ENCODE assay signal across 8 mouse cellular contexts in genomic region chr17:35896781-35897643, GRCm38 (mm10). TPM values are rescaled to one million over a fixed set of nuclear protein-coding genes. Genes with fewer than 3 reads are reported as not detected.
DNase-seq lines count a peak whose midpoint lies in the region; ATAC-seq and TF ChIP-seq lines count a peak whose summit lies in the region.

2310061I04Rik (minus strand) TSS chr17:35897431.

- peaks cover 21% of the 10 kb centered on the region for H3K4me1 ChIP-seq in embryonic facial prominence, embryonic 13.5 days
- H3K4me1 ChIP-seq in limb, embryonic 11.5 days (ENCODE audit: control insufficient read depth, insufficient read depth, low read length) = peaks cover 4% of the 10 kb centered on the region; the same call in 1 of the 2 replicates
- peaks cover 23% of the 10 kb centered on the region for H3K4me1 ChIP-seq in midbrain, embryonic 13.5 days (replicated peaks)
- H3K4me1 ChIP-seq in small intestine, adult 2 months (ENCODE audit: control insufficient read depth, insufficient read depth, insufficient read length, low read length) = peaks cover 7% of the 10 kb centered on the region

- no peaks in the 10 kb centered on the region for H3K9me3 ChIP-seq in embryonic facial prominence, embryonic 13.5 days
- H3K9me3 ChIP-seq in limb, embryonic 11.5 days (ENCODE audit: control insufficient read depth, low read length) = no peaks in the 10 kb centered on the region
- no peaks in the 10 kb centered on the region for H3K9me3 ChIP-seq in midbrain, embryonic 13.5 days

- H3K9ac ChIP-seq in embryonic facial prominence, embryonic 13.5 days = peak within 1 kb of the TSS; percentile 87
- H3K9ac ChIP-seq in limb, embryonic 11.5 days (ENCODE audit: low read length) = peak within 1 kb of the TSS; percentile 79
- peak within 1 kb of the TSS; percentile 93 for H3K9ac ChIP-seq in midbrain, embryonic 13.5 days (replicated peaks)

- peak within 1 kb of the TSS; percentile 88 for H3K27ac ChIP-seq in embryonic facial prominence, embryonic 13.5 days
- peak within 1 kb of the TSS; percentile 72; the same call in 1 of the 2 replicates for H3K27ac ChIP-seq in limb, embryonic 11.5 days (replicated peaks; ENCODE audit: low read depth, low read length)
- peak within 1 kb of the TSS; percentile 93 for H3K27ac ChIP-seq in midbrain, embryonic 13.5 days
- H3K27ac ChIP-seq in small intestine, adult 2 months (ENCODE audit: insufficient read depth, low read depth, low read length) = peak within 1 kb of the TSS; percentile 51

- peak within 1 kb of the TSS; percentile 82 for H3K4me3 ChIP-seq in embryonic facial prominence, embryonic 13.5 days
- H3K4me3 ChIP-seq in limb, embryonic 11.5 days (ENCODE audit: low read depth, low read length) = peak within 1 kb of the TSS; percentile 52
- H3K4me3 ChIP-seq in midbrain, embryonic 13.5 days (replicated peaks) = peak within 1 kb of the TSS; percentile 80
- H3K4me3 ChIP-seq in small intestine, adult 2 months (ENCODE audit: low read depth, low read length) = peak within 1 kb of the TSS; percentile 94

- H3K27me3 ChIP-seq in embryonic facial prominence, embryonic 13.5 days = no peaks in the 10 kb centered on the region
- H3K27me3 ChIP-seq in limb, embryonic 11.5 days (ENCODE audit: control insufficient read depth, insufficient read depth, low read length) = no peaks in the 10 kb centered on the region
- no peaks in the 10 kb centered on the region for H3K27me3 ChIP-seq in midbrain, embryonic 13.5 days
- no peaks in the 10 kb centered on the region for H3K27me3 ChIP-seq in small intestine, adult 2 months (ENCODE audit: control insufficient read depth, insufficient read depth, low read length)

- DNase-seq in 3T3-L1 (ENCODE audit: low read depth, low spot score) = peak; percentile 90
- peak; percentile 93 to 95 for DNase-seq in adrenal gland, postnatal 36 days
- peak; percentile 90 to 95 for DNase-seq in heart, adult 18-20 months
- DNase-seq in kidney, adult 18-20 months = peak; percentile 90
- DNase-seq in limb, embryonic 11.5 days (ENCODE audit: low spot score) = peak; percentile 88

- no peak for TF ChIP-seq POLR2A in small intestine, adult 2 months (IDR thresholded peaks at IDR 0.05; ENCODE audit: low read depth, low read length)

- H3K4me2 ChIP-seq in embryonic facial prominence, embryonic 13.5 days = peak within 1 kb of the TSS; percentile 99
- peak within 1 kb of the TSS; percentile 92 for H3K4me2 ChIP-seq in limb, embryonic 11.5 days (ENCODE audit: low read depth, severe bottlenecking)
- H3K4me2 ChIP-seq in midbrain, embryonic 13.5 days (replicated peaks) = peak within 1 kb of the TSS; percentile 100

- H3K36me3 ChIP-seq in embryonic facial prominence, embryonic 13.5 days = peaks cover 66% of the 10 kb centered on the region
- H3K36me3 ChIP-seq in limb, embryonic 11.5 days (ENCODE audit: control insufficient read depth, insufficient read depth, low read length) = peaks cover 10% of the 10 kb centered on the region
- peaks cover 69% of the 10 kb centered on the region for H3K36me3 ChIP-seq in midbrain, embryonic 13.5 days
- H3K36me3 ChIP-seq in small intestine, adult 2 months (ENCODE audit: control insufficient read depth, insufficient read depth, low read length) = peaks cover 21% of the 10 kb centered on the region

- TF ChIP-seq CTCF in small intestine, adult 2 months (IDR thresholded peaks at IDR 0.05; ENCODE audit: extremely low read depth, insufficient read length, insufficient replicate concordance, low read depth, low read length) = no peak

- peak; percentile 91 for ATAC-seq in embryonic facial prominence, embryonic 13.5 days (ENCODE audit: insufficient number of reproducible peaks, insufficient read depth, low FRiP score, low TSS enrichment, low read depth)
- peak; percentile 92 for ATAC-seq in limb, embryonic 11.5 days (ENCODE audit: insufficient number of reproducible peaks, low FRiP score, low TSS enrichment, low read depth)
- peak; percentile 94 for ATAC-seq in midbrain, embryonic 13.5 days

- under 1% methylated on average over 86 of the region's 86 CpGs for WGBS in embryonic facial prominence, embryonic 13.5 days
- WGBS in limb, embryonic 11.5 days = under 1% methylated on average over 54 of the region's 86 CpGs
- under 1% methylated on average over 80 of the region's 86 CpGs for WGBS in midbrain, embryonic 13.5 days
- WGBS in small intestine, adult 2 months = under 1% methylated on average over 82 of the region's 86 CpGs

RNA-seq across cellular contexts. Expression of gene 2310061I04Rik, which starts in this region (rescaled TPM):
- 10 to 100 TPM; 47.0 to 49.4 TPM for total RNA-seq in adrenal gland, postnatal 36 days (2021)
- 24.7 and 30.1 TPM in 2 replicates for polyA plus RNA-seq in embryonic facial prominence, embryonic 13.5 days (2015; fragmentation: Nextera tagmentation; extraction: Ambion mirVana)
- total RNA-seq in heart, adult 18-20 months (2021) = 100 to 1,000 TPM; 101 to 105 TPM
- polyA plus RNA-seq in limb, embryonic 11.5 days (2014; fragmentation: Nextera tagmentation; extraction: Ambion mirVana) = 21.3 and 23.2 TPM in 2 replicates
- 34.7 and 36.8 TPM in 2 replicates for polyA plus RNA-seq in midbrain, embryonic 13.5 days (2015; fragmentation: Nextera tagmentation; extraction: Ambion mirVana)
- polyA plus RNA-seq in small intestine, adult 2 months (2012; rRNA removed) = 82.8 and 142 TPM in 2 replicates

Comparison
In these comparisons a context has a peak if more than half of its experiments do, and no peak if none do; other contexts are left out.
1. Peak in every context shown above with its lines: DNase-seq, ATAC-seq, H3K4me3 ChIP-seq and H3K27ac ChIP-seq.